Mouse (Mus musculus): ENCODE measurements around the gene AU021092.

AU021092 gene

DNA sequence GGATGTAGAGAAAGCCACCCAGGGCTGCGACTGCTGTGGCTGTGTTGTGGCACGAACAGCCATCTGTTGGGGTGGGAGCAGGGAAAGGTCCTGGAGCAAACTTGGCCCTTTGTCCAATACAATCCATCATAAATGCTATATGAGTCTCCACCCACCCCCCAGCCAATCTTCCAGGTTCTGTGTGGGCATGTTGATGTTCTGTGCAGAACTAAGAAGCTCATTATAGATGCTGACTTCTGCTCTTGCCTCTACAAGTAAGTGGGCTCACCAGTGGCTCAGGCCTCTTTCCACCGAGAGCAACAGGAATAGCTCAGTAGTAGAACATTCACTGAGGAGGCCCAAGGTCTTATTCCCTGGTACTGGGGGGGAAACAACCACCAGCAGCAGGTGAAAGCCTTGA lies 9.9 kb downstream of the AU021092 start:
- DNase-seq = no peak

DNA sequence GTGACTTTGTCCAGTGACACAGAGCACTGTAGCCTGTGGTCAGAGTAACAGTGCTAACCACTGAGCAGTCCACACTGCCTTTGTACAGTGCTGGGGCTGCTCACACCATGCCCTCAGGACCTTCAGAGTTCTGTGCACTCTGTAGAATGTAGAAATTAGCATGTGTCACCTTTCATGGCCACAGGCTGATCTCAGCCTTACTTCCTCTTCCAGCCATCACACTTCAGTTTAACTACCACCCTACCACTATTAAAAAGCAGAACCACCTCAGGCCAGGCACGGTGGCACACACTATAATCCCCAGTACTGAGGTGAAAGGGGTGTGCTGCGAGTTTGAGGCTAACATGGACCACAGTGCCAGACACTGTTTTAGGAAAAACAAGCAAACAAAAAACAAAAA lies 11.7 kb downstream of the AU021092 start:
- DNase-seq = no peak

DNA sequence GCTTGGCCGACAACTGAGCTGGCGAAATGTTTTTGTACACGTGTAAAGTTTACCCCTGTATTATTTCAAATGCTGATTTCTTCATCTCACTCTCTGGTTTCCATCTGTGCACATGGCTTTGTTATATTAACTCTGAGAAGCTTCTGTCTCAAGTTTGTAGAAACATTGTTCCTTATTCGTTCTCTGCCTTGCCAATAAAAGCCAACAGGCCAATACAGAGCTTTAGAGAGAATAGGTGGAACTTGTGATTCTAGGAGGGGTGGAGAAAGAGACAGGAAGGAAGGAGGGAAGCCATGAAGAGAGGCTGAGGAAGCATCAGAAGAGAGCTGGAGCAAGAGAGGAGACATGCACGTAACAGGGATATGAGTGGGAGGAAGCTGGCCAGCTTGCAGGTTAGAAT lies 16.0 kb downstream of the AU021092 start:
- no peak for DNase-seq

DNA sequence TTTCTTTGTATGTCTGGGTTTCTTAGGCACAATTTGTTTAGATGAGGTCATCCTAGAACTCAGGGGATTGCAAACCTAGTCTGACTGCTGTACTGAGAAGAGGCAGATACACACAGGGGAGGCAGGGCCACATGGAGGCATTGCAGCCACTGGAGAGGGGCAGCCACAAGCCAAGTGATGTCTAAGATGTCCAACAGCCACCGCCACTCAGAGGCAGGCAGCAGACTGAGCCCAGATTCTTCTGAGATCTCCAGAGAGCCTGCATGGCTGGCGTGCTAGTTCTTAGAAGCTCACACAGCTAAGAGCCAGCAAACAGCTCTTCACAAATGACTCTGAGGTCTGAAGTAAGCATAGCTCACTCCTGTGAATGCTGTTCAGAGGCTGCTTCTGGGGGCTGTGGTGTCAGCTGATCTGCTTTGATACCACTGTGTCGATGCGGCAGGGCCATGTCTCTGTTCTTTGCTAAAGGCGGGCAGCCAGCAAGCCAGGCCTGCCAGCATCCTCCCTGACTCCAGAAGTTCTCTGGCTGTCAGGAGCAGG lies 16.6 kb downstream of the AU021092 start:
- no peak for DNase-seq

DNA sequence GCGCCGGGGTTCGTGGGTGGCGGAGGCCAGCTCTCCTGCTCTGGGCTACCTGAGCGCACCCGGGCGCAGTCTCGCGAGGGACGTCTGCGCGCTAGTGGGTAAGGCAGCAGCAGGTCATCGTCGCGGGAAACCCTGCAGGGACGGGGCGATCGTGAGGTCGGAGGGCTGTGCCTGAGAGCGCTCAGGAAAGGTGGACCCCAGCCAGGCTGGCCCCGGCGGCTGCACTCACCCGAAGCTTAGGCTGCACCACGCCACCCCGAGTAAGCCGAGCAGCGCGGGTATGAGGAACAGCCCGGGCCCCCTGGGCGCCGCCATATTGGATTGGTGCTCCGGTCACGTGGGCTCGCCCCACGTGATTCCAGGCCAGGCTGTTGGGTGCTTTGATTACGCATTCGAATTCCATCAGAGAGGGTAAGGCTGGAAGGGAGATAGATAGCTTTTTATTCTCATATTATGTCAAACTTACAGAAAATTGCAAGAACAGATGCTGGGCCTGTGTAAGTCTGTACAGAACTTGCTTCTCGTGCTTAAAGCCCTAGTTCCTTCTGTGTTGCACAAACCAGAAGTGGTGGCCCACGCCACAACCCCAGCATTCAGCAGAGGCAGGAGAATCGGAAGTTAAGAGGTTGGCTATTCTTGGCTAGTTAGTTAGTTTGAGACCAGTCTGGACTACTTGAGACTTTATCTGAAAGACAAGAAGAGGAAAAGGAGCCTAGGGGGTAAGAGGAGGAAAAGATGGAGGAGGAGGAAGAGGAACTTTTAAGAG lies 18.2 kb downstream of the AU021092 start, which contains the start of gene Nagpa:
TSS of gene Nagpa (minus strand) at position 345 of the 766 bp plus-strand sequence.
- DNase-seq = peak; percentile 90 to 91

DNA sequence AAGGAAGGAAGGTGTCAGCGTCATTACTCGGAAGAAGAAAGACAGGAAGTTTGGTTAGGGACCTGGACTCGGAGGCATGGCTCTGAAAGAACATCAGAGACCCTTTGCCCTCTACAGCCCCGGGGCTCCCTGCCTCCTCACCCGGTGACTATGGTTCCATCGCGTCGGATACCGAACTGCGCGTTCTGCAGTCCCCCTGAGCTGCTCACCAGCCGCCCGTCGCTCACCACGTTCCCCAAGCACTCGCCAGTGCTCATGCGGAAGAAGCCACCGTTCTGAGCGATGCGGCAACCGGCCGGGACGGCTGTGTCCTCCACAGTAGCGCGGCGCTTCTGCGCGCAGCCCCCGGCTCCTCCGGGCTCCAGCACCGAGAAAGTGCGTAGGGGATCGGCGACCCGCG lies 18.9 kb downstream of the AU021092 start:
- peak in 1 of 2 experiments; percentile 33 for DNase-seq

DNA sequence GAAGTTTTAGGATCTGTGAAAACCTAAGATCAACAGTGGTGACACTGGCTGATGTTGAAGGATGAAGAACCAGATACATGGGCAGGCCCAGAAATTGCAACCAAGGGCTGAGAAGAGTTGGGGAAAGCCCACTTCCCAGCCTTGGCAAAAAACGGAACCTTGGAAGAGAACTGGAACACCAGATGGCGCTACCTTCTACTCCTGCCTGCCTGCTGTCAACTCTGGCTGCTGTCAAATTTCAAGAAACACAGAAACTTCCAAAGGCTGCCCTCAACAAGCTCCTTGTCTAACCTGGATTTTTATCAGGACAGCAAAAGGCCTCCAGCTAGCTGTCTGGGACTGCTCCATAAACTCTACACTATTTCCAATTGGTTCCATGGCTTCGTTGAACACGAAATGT lies 19.4 kb downstream of the AU021092 start:
- DNase-seq = peak; percentile 71 to 78

DNA sequence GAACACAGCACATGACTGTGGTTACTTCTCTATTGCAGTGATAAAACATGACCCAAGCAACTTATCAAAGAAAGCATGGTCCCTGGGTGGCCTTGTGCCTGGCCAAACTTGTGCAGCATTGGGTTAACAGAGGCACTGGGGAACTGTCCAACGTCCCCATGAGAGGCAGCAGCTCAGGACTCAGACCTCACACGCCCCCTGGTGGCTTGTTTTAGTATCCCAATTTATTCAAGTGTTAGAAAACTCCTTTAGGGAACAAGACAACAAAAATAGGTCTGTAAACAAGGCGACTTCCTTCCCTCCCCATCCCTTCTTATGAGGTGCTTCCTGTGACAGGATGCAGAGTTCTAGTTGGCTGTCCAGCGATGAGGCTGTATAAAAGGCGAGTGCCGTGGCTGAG lies 27.0 kb downstream of the AU021092 start:
- peak; percentile 81 to 89 for DNase-seq

DNA sequence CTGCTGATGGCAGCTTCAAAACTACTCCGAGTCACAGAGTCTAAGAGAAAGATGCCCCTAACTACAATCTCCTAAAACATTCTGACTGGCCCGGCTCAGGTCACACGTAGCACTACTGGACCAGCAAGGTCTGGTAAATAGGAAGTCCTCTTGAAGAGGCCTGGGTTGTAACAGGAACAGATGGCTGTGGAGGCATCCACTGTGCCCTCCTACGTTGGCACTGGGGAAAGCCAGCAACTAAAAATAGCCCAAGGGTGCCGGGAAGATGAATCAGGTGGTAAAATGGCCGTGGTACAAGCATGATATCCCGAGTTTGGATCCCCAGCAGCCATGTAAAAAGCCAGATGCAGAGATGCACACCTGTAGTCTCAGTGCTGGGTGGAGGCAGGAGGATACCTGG lies 35.9 kb downstream of the AU021092 start:
- DNase-seq = peak; percentile 58 to 63

DNA sequence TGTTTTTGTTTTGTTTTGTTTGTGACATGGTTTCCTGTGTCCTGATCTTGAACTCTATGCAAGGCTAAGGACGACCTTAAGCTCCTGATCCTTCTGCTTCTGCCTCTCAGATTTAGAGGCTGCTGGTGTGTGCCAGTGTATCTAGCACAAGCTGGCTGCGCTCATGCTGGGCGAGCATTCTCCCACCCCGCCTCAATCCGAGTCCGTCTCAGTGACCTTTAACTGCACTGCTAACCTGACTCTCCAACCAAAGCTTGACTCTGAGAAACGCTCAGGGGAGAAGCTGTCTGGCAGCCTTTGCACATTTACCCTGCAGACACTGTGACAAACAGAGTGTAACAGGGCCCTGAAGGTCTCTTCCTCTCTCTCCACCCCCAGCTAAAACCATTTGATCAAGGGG lies 36.4 kb downstream of the AU021092 start:
- peak; percentile 38 to 41 for DNase-seq

DNA sequence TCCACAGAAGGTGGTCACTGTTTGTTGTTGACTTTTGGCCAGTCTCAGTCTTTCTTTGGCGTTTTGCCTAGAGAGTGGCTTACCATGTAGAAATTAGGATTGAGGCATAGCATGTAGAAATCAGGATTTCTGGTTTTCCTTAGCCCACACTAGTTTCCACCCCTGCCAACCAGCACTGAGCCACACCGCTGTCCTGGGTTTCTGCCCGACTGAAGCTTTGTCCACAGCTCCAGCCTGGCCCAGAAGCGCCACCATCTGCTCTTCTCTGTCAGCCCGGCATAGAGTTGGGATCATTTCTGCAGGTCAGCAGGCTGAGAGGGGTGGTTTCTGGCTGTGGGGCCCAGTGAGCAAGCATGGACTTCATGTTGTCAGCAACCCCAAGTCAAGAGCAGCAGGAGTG lies 37.1 kb downstream of the AU021092 start:
- DNase-seq = peak; percentile 82 to 88

DNA sequence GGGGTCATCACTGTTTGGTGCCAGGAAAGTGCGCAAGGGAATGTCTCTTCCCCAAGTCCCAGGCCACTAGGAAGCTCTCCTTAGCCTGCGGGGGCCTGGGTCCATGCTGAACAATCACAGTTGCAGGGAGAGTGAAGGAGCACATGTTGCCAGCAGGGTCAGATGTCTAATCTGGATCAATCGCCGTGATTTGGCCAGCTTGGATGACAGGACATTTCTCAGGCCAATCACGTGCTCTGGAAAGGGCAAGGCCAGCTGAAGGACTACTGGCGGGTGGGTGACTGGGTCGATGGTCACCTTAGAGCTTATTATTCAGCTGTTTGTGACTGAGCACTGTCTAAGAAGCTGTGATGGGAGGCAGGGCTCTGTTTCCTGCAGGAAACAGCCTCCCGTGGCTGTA lies 38.0 kb downstream of the AU021092 start:
- DNase-seq = peak; percentile 34 to 36

DNA sequence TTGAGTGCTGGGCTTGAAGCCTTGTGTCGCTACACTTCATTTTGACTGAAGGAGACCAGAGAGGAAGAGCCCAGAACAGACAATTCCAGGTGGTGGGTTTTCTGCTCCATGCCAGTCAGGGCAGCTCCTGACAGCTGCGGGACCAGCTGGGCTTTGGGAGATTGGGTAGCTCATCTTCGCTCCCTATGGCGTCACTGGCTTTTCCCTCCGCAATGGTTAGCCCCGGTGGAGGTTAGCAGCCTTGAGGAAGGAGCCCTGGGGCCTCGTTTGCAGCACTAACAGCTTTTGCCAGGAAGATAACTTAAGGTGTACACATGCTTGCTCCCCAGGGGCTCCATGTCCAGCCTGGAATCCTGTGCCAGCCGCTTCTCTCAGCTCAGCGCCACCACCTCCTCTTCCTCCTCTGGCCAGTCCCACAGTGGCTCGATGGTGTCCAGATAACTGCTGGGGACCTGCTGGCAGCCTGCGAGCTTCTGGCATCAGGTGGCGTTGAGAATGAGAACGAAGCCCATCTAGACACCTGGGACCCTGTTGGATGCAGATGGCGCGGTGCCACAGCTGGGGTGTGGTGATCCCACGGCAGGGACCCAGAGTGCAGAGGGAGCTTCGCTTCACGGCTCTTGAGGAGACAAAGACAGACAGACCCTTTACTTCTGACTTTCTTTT lies 38.7 kb downstream of the AU021092 start:
- peak; percentile 78 to 81 for DNase-seq

DNA sequence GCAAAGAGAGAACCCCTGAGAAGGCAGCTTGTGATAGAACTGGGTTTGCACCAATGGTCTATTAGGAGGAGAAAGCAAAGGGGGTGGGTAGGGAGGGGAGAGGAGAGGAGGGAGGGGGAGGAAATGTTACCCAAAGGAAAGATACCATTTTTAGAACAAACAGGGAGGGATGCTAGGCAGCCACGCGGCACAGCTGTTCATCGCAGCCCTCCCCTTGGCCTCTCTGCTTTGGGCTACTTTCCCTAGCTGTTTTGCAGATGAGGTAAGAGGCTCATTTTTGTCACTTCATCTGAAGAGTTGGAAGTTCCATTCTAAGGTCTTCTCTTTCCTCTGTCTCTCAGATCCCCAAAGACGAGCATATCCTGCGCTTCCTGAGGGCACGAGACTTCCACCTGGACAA lies 49.5 kb downstream of the AU021092 start:
- no peak for DNase-seq

DNA sequence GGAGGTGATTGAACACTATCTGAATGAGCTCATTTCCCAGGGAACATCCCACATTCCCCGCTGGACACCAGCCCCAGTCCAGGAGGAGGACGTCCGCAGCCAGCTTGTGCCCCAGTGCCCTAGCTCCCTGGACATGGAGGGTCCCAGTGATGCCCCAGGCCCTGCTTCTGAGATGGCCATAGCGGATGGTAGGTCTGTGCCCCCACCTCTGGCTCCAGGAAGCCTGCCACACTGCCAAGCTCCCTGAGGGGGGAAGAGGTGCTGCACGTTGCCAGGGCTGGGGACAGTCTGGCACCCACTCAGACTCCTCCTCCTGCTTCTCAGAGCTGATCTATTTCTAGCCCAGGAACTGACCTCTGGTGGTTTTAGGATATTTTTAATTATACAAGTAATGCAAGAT lies 53.3 kb downstream of the AU021092 start:
- peak; percentile 69 to 74 for DNase-seq

DNA sequence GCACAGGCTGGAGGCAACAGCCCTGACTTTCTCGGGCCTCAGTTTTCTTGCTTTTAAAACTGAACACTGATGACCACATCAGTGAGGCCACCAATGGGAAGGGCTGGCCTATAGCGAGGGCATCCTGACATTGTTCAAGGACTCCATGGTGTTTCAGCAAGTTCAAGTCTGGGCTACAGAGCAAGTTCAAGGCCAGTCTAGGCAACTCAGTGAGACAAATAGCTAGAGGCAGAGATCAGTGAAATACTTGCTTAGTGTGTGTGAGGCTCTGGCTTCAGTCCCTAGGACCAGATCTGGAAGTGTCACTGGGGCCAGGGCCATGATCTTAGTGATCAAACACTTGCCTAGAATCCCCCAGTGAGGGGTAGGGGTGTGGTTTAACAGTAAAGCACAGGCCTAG lies 54.1 kb downstream of the AU021092 start:
- no peak for DNase-seq

DNA sequence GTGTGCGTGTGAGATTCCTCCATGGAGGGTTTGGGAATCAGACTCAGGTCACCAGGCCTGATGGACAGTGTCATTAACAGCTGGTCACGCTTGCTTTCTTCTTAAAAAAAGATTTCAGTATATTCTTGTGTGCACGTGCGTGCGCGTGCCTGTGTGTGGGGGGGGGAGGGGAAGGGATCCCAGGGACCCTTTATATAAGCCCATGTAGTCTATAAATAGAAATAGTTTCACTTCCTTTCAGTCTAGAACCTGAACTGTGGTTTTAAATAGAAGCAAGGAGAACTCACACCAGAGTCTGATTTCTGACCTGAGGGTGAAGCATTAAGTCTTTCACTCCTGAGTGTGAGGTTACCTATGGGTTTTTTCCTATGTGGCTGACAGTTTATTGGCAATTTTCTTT lies 57.8 kb downstream of the AU021092 start:
- DNase-seq = no peak
